Mouse (Mus musculus): ENCODE data around the gene Lce3e.

Gene Lce3e

DNA sequence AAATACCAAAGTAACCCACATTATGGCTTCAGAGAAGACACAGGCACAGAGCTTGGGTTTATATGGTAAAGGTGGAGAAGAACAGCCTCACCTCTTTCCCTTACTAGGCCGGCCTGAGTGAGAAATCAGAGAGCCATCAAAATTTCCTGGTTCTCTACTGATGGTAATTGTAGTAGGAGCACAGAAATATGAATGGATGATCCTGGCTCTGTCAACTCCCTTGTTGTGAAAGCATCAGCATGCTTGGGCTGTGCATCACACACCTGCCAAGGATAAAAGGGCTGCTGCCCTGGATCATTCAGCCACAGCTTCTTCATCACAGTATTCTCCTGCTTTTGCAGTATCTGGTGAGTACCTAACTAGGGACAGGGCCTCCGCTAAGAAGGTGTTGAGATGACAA, at the start of gene Lce3e:
TSS of gene Lce3e (plus strand) at position 301 of the 400 bp plus-strand sequence.
- DNase-seq = no peak

GRCm38 (mm10) chr3:92920364-92920763, 46.5 kb upstream of the Lce3e start:
- DNase-seq = no peak

- no peak for DNase-seq
These were observed 40.7 kb upstream of the Lce3e start, which contains the start of gene Lce3a for GRCm38 (mm10) chr3:92926130-92926529. Gene Lce3a (minus strand): TSS chr3:92926230.

- no peak for DNase-seq
These were observed 34.2 kb upstream of the Lce3e start, which contains the start of gene Lce3b for GRCm38 (mm10) chr3:92932679-92933078. Gene Lce3b (plus strand): TSS chr3:92932979.

DNA sequence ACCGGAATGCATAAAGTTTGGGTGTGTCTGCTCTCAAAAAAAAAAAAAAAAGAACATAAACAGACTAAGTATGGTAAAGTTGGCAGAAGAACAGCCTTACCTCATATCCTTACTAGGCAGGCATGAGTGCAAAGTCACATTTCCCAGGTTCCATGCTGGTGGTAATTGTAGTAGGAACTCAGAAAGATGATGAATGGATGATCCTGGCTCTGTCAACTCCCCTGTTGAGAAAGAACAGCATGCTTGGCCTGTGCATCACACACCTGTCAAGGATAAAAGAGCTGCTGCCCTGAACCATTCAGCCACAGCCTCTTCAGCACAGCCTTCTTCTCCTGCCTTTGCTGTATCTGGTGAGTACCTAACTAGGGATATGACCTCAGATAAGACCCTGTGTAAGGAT, 22.7 kb upstream of the Lce3e start, which contains the start of gene Lce3c:
TSS of gene Lce3c (plus strand) at position 301 of the 400 bp plus-strand sequence.
- no peak for DNase-seq

DNA sequence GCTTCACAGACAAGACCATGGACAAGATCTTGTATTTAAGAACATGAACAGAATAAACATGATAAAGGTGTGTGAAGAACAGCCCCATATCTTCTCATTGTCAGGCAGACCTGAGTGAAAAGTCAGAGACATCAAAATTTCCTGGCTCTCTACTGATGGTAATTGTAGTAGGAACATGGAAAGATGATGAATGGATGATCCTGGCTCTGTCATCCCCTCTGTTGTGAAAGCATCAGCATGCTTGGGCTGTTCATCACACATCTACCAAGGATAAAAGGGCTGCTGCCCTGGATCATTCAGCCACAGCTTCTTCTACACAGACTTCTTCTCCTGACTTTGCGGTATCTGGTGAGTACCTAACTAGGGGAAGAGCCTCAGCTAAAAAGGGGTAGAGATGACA, 9.8 kb upstream of the Lce3e start, which contains the start of gene Lce3d:
TSS of gene Lce3d (plus strand) at position 301 of the 400 bp plus-strand sequence.
- DNase-seq = no peak

GRCm38 (mm10) chr3:92978484-92978883, 11.6 kb downstream of the Lce3e start:
- no peak for DNase-seq

DNA sequence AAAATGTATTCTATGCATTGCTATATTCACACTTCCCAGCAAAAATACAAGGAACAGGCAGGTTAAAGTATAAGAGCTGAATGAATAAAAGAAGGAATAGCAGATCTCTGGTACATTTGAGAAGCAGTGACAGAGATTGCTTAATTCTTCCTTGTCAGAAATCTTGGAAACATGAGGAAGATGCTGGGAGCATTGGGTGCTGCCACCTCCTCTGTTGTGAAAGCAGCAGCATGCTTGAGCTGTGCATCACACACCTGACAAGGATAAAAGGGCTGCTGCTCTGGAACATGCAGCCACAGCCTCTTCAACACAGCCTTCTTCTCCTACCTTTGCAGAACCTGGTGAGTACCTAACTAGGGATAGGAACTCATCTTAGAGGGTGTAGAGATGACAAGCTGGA, 25.1 kb downstream of the Lce3e start, which contains the start of gene Lce3f:
TSS of gene Lce3f (plus strand) at position 301 of the 400 bp plus-strand sequence.
- DNase-seq = no peak

- no peak for DNase-seq
These were observed 31.8 kb downstream of the Lce3e start for GRCm38 (mm10) chr3:92998691-92999090.

DNA sequence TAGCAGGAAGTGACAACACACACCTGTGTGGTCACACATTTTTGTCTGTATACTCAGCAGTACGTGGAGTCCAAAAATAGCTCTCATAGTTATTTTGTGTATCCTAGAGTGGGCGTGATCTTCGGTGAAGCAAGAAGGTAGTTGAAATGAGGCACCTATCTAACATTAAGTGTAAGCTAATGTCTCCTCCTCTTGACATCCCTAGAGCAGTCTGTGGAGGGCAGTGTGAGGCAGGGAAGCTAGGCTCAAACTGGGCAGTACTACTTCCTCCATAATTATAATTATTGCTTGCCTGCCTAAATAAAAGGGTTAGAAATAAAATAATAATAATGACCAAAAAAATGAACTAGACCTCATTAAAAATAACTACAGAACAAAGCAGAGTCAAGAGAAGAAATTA, 33.8 kb downstream of the Lce3e start:
- no peak for DNase-seq

GRCm38 (mm10) chr3:93002843-93003242, 36.0 kb downstream of the Lce3e start:
- no peak for DNase-seq

- no peak for DNase-seq
These were observed 47.5 kb downstream of the Lce3e start for GRCm38 (mm10) chr3:93014378-93014801.

- DNase-seq = no peak
These were observed 48.0 kb downstream of the Lce3e start for GRCm38 (mm10) chr3:93014871-93015270.

GRCm38 (mm10) chr3:93015460-93016104, 48.7 kb downstream of the Lce3e start, which contains the start of gene Crct1:
Gene Crct1 (minus strand): TSS chr3:93015687.
- DNase-seq = no peak
